22 mouse cellular contexts compared by ENCODE assay signal in genomic region chr19:45621061-45621460, GRCm38 (mm10). TPM values are rescaled to one million over a fixed set of nuclear protein-coding genes. Genes with fewer than 3 reads are reported as not detected.
DNase-seq lines count a peak whose midpoint lies in the region; ATAC-seq lines count a peak whose summit lies in the region.
"Had no signal": no experiment of that assay in that cellular context is flagged by ENCODE, and none has a peak within 500 bp of the region (broad histone marks: within the 10 kb centered on the region; RNA-seq: fewer than 3 reads in every experiment).

No protein-coding gene starts in this region.

- no peaks in the 10 kb centered on the region for H3K36me3 ChIP-seq in midbrain, embryonic 11.5 days (ENCODE audit: control insufficient read depth, insufficient read depth, low read length)
- no peaks in the 10 kb centered on the region; the same call in 1 of the 2 replicates for H3K36me3 ChIP-seq in midbrain, embryonic 16.5 days (ENCODE audit: control insufficient read depth, insufficient read depth, low read length)
- peaks cover under 1% of the 10 kb centered on the region for H3K36me3 ChIP-seq in kidney, embryonic 15.5 days
- H3K36me3 ChIP-seq in forebrain, embryonic 12.5 days (replicated peaks) = no peaks in the 10 kb centered on the region; the same call in 1 of the 2 replicates

- H3K27ac ChIP-seq in midbrain, embryonic 11.5 days (ENCODE audit: low read depth, low read length) = no peak overlapping the region
- no peak overlapping the region for H3K27ac ChIP-seq in midbrain, embryonic 16.5 days (ENCODE audit: low read length)
- peak overlapping the region; percentile 72 for H3K27ac ChIP-seq in kidney, embryonic 15.5 days
- no peak overlapping the region for H3K27ac ChIP-seq in forebrain, embryonic 12.5 days
- H3K27ac ChIP-seq: embryonic facial prominence, embryonic 12.5 days; heart, embryonic 13.5 days; hindbrain, embryonic 12.5 days had no signal

- DNase-seq in midbrain, embryonic 11.5 days (ENCODE audit: low spot score, missing footprints) = peak; percentile 69
- DNase-seq in kidney, postnatal 14 days = peak; percentile 21
- peak; percentile 12 for DNase-seq in yolk sac, embryonic 10.5 days (ENCODE audit: low spot score)
- DNase-seq in heart, postnatal 14 days = no peak
- DNase-seq: adrenal gland, postnatal 14 days; cerebellum, postnatal 14 days; embryo, embryonic 11 days; gastrocnemius, postnatal 36 days; heart, adult 11 months; heart, postnatal 4 days had no signal

- H3K27me3 ChIP-seq in midbrain, embryonic 11.5 days (ENCODE audit: control insufficient read depth, insufficient read depth, low read length) = no peaks in the 10 kb centered on the region; the same call in 1 of the 2 replicates
- no peaks in the 10 kb centered on the region for H3K27me3 ChIP-seq in midbrain, embryonic 16.5 days (ENCODE audit: control insufficient read depth, insufficient read depth, low read depth, low read length)
- H3K27me3 ChIP-seq in kidney, embryonic 15.5 days = no peaks in the 10 kb centered on the region
- H3K27me3 ChIP-seq in forebrain, embryonic 12.5 days = peaks cover 69% of the 10 kb centered on the region
- H3K27me3 ChIP-seq: CH12.LX; embryonic facial prominence, embryonic 12.5 days; heart, embryonic 13.5 days; Patski had no signal

- no peak overlapping the region for H3K4me2 ChIP-seq in midbrain, embryonic 11.5 days
- H3K4me2 ChIP-seq in midbrain, embryonic 16.5 days (ENCODE audit: low read length) = no peak overlapping the region
- H3K4me2 ChIP-seq in kidney, embryonic 15.5 days = no peak overlapping the region
- no peak overlapping the region for H3K4me2 ChIP-seq in forebrain, embryonic 12.5 days
- H3K4me2 ChIP-seq: embryonic facial prominence, embryonic 12.5 days; heart, embryonic 13.5 days; hindbrain, embryonic 12.5 days had no signal

- no peaks in the 10 kb centered on the region for H3K9me3 ChIP-seq in midbrain, embryonic 11.5 days (ENCODE audit: control insufficient read depth, low read length)
- H3K9me3 ChIP-seq in midbrain, embryonic 16.5 days (replicated peaks; ENCODE audit: control insufficient read depth, low read length, poor library complexity, severe bottlenecking) = no peaks in the 10 kb centered on the region
- no peaks in the 10 kb centered on the region for H3K9me3 ChIP-seq in kidney, embryonic 15.5 days (replicated peaks)
- H3K9me3 ChIP-seq in forebrain, embryonic 12.5 days = no peaks in the 10 kb centered on the region
- H3K9me3 ChIP-seq: embryonic facial prominence, embryonic 12.5 days; heart, embryonic 13.5 days; hindbrain, embryonic 12.5 days had no signal

- peaks cover 12% of the 10 kb centered on the region for H3K4me1 ChIP-seq in midbrain, embryonic 11.5 days (ENCODE audit: control insufficient read depth, insufficient read depth, low read length)
- H3K4me1 ChIP-seq in midbrain, embryonic 16.5 days (ENCODE audit: control insufficient read depth, insufficient read depth, low read length) = peaks cover 10% of the 10 kb centered on the region
- H3K4me1 ChIP-seq in kidney, embryonic 15.5 days = peaks cover 59% of the 10 kb centered on the region
- peaks cover 23% of the 10 kb centered on the region for H3K4me1 ChIP-seq in forebrain, embryonic 12.5 days

- H3K9ac ChIP-seq in midbrain, embryonic 11.5 days (ENCODE audit: low read length) = no peak overlapping the region
- no peak overlapping the region for H3K9ac ChIP-seq in midbrain, embryonic 16.5 days (ENCODE audit: low read depth, low read length)
- H3K9ac ChIP-seq in kidney, embryonic 15.5 days = no peak overlapping the region
- H3K9ac ChIP-seq in forebrain, embryonic 12.5 days = no peak overlapping the region
- H3K9ac ChIP-seq: embryonic facial prominence, embryonic 12.5 days; heart, embryonic 13.5 days; hindbrain, embryonic 12.5 days had no signal

- ATAC-seq in midbrain, embryonic 11.5 days (ENCODE audit: low FRiP score) = no peak
- no peak for ATAC-seq in midbrain, embryonic 16.5 days
- ATAC-seq in kidney, embryonic 15.5 days (replicated peaks; ENCODE audit: low FRiP score) = peak; percentile 70
- no peak for ATAC-seq in forebrain, embryonic 12.5 days (ENCODE audit: low FRiP score)
- ATAC-seq in erythroblast, adult 5-6 weeks (replicated peaks; ENCODE audit: low FRiP score, poor library complexity, severe bottlenecking) = no peak
- ATAC-seq: activated CD4-positive, CD25-positive, alpha-beta regulatory T cell, adult 4 months; forebrain, embryonic 14.5 days; hindbrain, embryonic 16.5 days; Patski had no signal

- no peak overlapping the region for H3K4me3 ChIP-seq in midbrain, embryonic 11.5 days (ENCODE audit: low read depth, low read length)
- no peak overlapping the region for H3K4me3 ChIP-seq in midbrain, embryonic 16.5 days (ENCODE audit: low read depth, low read length)
- H3K4me3 ChIP-seq in kidney, embryonic 15.5 days (replicated peaks) = no peak overlapping the region
- H3K4me3 ChIP-seq in forebrain, embryonic 12.5 days (replicated peaks) = no peak overlapping the region
- H3K4me3 ChIP-seq: embryonic facial prominence, embryonic 12.5 days; heart, embryonic 13.5 days; hindbrain, embryonic 12.5 days had no signal

- intact Hi-C loops in heart, postnatal 14 days (cut with DNase I) = no loop called here

- WGBS in midbrain, embryonic 11.5 days = 63% methylated on average over 7 of the region's 7 CpGs
- 64% methylated on average over 7 of the region's 7 CpGs for WGBS in midbrain, embryonic 16.5 days
- WGBS in kidney, embryonic 15.5 days = 27% methylated on average over 7 of the region's 7 CpGs
- WGBS in forebrain, embryonic 12.5 days = 64% methylated on average over 7 of the region's 7 CpGs

RNA-seq across cellular contexts. Expression of gene Fbxw4, which starts 39.1 kb away (rescaled TPM):
- 2.4 and 3.2 TPM in 2 replicates for polyA plus RNA-seq in midbrain, embryonic 11.5 days (2014; fragmentation: Nextera tagmentation; extraction: Ambion mirVana)
- 4.2 and 5.6 TPM in 2 replicates for polyA plus RNA-seq in midbrain, embryonic 16.5 days (2015; fragmentation: Nextera tagmentation; extraction: Ambion mirVana)
- polyA plus RNA-seq in kidney, embryonic 15.5 days (2015; fragmentation: Nextera tagmentation; extraction: Ambion mirVana) = 6.3 and 6.7 TPM in 2 replicates
- total RNA-seq in heart, postnatal 14 days (2021) = 10 to 100 TPM; 24.3 to 24.8 TPM
- 4.6 and 4.7 TPM in 2 replicates for polyA plus RNA-seq in forebrain, embryonic 12.5 days (2016; fragmentation: Nextera tagmentation; extraction: Ambion mirVana)
- total RNA-seq in erythroblast, adult 5-6 weeks (2015; ENCODE audit: low replicate concordance) = 8.5 and 27.4 TPM in 2 replicates
- total RNA-seq in erythroblast, adult 5-6 weeks (2017; ENCODE audit: low replicate concordance) = 6.0 and 26.9 TPM in 2 replicates

Comparison
In these comparisons a context has a peak if more than half of its experiments do, and no peak if none do; other contexts are left out.
1. DNase-seq: peak in midbrain, embryonic 11.5 days (single experiment), kidney, postnatal 14 days (single experiment) and yolk sac, embryonic 10.5 days (single experiment); none in heart, postnatal 14 days (0 of 2).